ENCODE assay signal across 10 mouse cellular contexts in genomic region chr2:143207191-143207590, GRCm38 (mm10).
A peak's percentile ranks its signal among the peaks of the same experiment; 100 is the strongest.
DNase-seq lines count a peak whose midpoint lies in the region; ATAC-seq lines count a peak whose summit lies in the region.
"Had no signal": no experiment of that assay in that cellular context is flagged by ENCODE, and none has a peak within 500 bp of the region (broad histone marks: within the 10 kb centered on the region; RNA-seq: fewer than 3 reads in every experiment).

No protein-coding gene starts in this region.

- no peak overlapping the region for H3K27ac ChIP-seq in heart, embryonic 12.5 days (ENCODE audit: poor library complexity, severe bottlenecking)

- H3K9ac ChIP-seq in heart, embryonic 12.5 days, result no peak overlapping the region

- intact Hi-C loops in heart, postnatal 10 days (cut with DNase I), result no loop called here

- peak; percentile 6 to 16 for DNase-seq in heart, postnatal 10 days
- DNase-seq in ovary, postnatal 14 days (ENCODE audit: low spot score), result peak; percentile 22
- DNase-seq in ovary, adult 18-20 months (ENCODE audit: low spot score), result no peak
- DNase-seq in embryo, embryonic 9.5 days (ENCODE audit: extremely low spot score), result peak; percentile 46
- no peak for DNase-seq in urinary bladder, postnatal 14 days (ENCODE audit: low spot score)
- DNase-seq in spleen, adult 18-20 months, result no peak
- DNase-seq in left cerebral cortex, adult 18-20 months (ENCODE audit: low spot score in 2 of 2), result no peak
- DNase-seq: cerebellum, adult 9-11 months; kidney, adult 9 months had no signal

- no peaks in the 10 kb centered on the region for H3K27me3 ChIP-seq in heart, embryonic 12.5 days (replicated peaks)

- no peak for ATAC-seq in heart, embryonic 12.5 days (ENCODE audit: insufficient number of reproducible peaks, low FRiP score)

- no peak overlapping the region for H3K4me3 ChIP-seq in heart, embryonic 12.5 days

- H3K4me2 ChIP-seq in heart, embryonic 12.5 days, result no peak overlapping the region

- no peaks in the 10 kb centered on the region for H3K4me1 ChIP-seq in heart, embryonic 12.5 days (replicated peaks)

- H3K9me3 ChIP-seq in heart, embryonic 12.5 days (replicated peaks), result 0 out of 2 replicates have a peak, but pooled peaks cover 3% of the 10 kb centered on the region

- H3K36me3 ChIP-seq in heart, embryonic 12.5 days, result no peaks in the 10 kb centered on the region

- 35% methylated on average over 5 of the region's 5 CpGs for WGBS in heart, embryonic 12.5 days

Comparison
In these comparisons a context has a peak if more than half of its experiments do, and no peak if none do; other contexts are left out.
1. DNase-seq: peak in heart, postnatal 10 days (2 of 2), ovary, postnatal 14 days (single experiment) and embryo, embryonic 9.5 days (single experiment); none in ovary, adult 18-20 months (single experiment), urinary bladder, postnatal 14 days (single experiment), spleen, adult 18-20 months (0 of 2) and left cerebral cortex, adult 18-20 months (0 of 2).